Mouse (Mus musculus) gastrocnemius, adult 8-10 months (tissue): ENCODE results near the gene Bard1. TPM values are rescaled to one million over a fixed set of nuclear protein-coding genes. Genes with fewer than 3 reads are reported as not detected.

Experiments used
- DNase-seq, 2 experiments: peaks; one replicate each; pipeline ENCODE4 v3.0.0; 2022; ENCODE audit warnings: low spot score in 2 of 2
- total RNA-seq, 4 experiments: library from RNA; stranded (reverse); gene quantifications; 2 replicates each; pipeline ENCODE4 v1.2.4; 2022

Gene Bard1
- under 1 TPM; 0.05 to 0.12 (median 0.10) TPM for total RNA-seq

GRCm38 (mm10) chr1:71102344-71103173, at the start of gene Bard1:
Gene Bard1 (minus strand): TSS chr1:71103146.
- DNase-seq: peak; percentile 77 to 90

GRCm38 (mm10) chr1:71127171-71127570, 24.2 kb upstream of the Bard1 start:
- no peak for DNase-seq

GRCm38 (mm10) chr1:71118511-71118910, 15.6 kb upstream of the Bard1 start:
- DNase-seq: no peak

GRCm38 (mm10) chr1:71117253-71117652, 14.3 kb upstream of the Bard1 start:
- no peak for DNase-seq

- no peak for DNase-seq
These were observed 12.8 kb upstream of the Bard1 start for GRCm38 (mm10) chr1:71115781-71116180.

- no peak for DNase-seq
These were observed 6.9 kb upstream of the Bard1 start for GRCm38 (mm10) chr1:71109858-71110257.

GRCm38 (mm10) chr1:71106127-71106526, 3.2 kb upstream of the Bard1 start:
- no peak for DNase-seq

- DNase-seq: no peak
These were observed 2.8 kb upstream of the Bard1 start for GRCm38 (mm10) chr1:71105724-71106123.

GRCm38 (mm10) chr1:71103174-71103864, 373 bp upstream of the Bard1 start:
- no peak for DNase-seq

GRCm38 (mm10) chr1:71101369-71101970, 1.5 kb downstream of the Bard1 start:
- DNase-seq: no peak

GRCm38 (mm10) chr1:71100591-71101368, 2.2 kb downstream of the Bard1 start:
- no peak for DNase-seq

GRCm38 (mm10) chr1:71099945-71100515, 2.9 kb downstream of the Bard1 start:
- no peak for DNase-seq

- DNase-seq: no peak
These were observed 6.9 kb downstream of the Bard1 start for GRCm38 (mm10) chr1:71096031-71096430.

- no peak for DNase-seq
These were observed 7.6 kb downstream of the Bard1 start for GRCm38 (mm10) chr1:71095211-71095805.

GRCm38 (mm10) chr1:71075651-71076050, 27.3 kb downstream of the Bard1 start:
- no peak for DNase-seq

- no peak for DNase-seq
These were observed 32.2 kb downstream of the Bard1 start for GRCm38 (mm10) chr1:71070771-71071170.

- no peak for DNase-seq
These were observed 34.1 kb downstream of the Bard1 start for GRCm38 (mm10) chr1:71068728-71069304.

- no peak for DNase-seq
These were observed 39.0 kb downstream of the Bard1 start for GRCm38 (mm10) chr1:71063885-71064492.

GRCm38 (mm10) chr1:71056143-71056542, 46.8 kb downstream of the Bard1 start:
- DNase-seq: no peak

GRCm38 (mm10) chr1:71055454-71055853, 47.5 kb downstream of the Bard1 start:
- no peak for DNase-seq
